Mouse (Mus musculus) forebrain, embryonic 14.5 days (tissue): ENCODE results near the gene Gpr156. TPM values are rescaled to one million over a fixed set of nuclear protein-coding genes. Genes with fewer than 3 reads are reported as not detected.

Experiments used
- ATAC-seq: fragments of 200-750 bp; cut with Nextera tagmentation; 2 replicates; pipeline ENCODE4 v1.8.0; 2017; ENCODE audit warnings: mild to moderate bottlenecking, moderate library complexity
- DNase-seq: peaks from one replicate; pipeline ENCODE4 v3.0.0-alpha.2; 2015; ENCODE audit warnings: low spot score
- H3K27ac ChIP-seq: fragments of 300-500 bp; sonication (generic); 2 replicates; pipeline ENCODE4 v1.5.1; 2014; ENCODE audit warnings: low read depth, mild to moderate bottlenecking, control low read depth, low read length, moderate library complexity
- H3K27me3 ChIP-seq: fragments of 300-500 bp; sonication (generic); replicated peaks from 2 replicates; pipeline ENCODE4 v1.6.1; 2014; ENCODE audit warnings: low read length, control low read depth, mixed read lengths; ENCODE audit not compliant: control insufficient read depth, insufficient read depth
- H3K36me3 ChIP-seq: fragments of 300-500 bp; sonication (generic); 2 replicates; pipeline ENCODE4 v1.6.1; 2014; ENCODE audit warnings: low read length, control low read depth; ENCODE audit not compliant: control insufficient read depth, insufficient read depth
- H3K4me1 ChIP-seq: fragments of 300-500 bp; sonication (generic); 2 replicates; pipeline ENCODE4 v1.6.1; 2014; ENCODE audit warnings: antibody characterized with exemption, low read length, control low read depth; ENCODE audit not compliant: control insufficient read depth, insufficient read depth
- H3K4me2 ChIP-seq: fragments of 300-500 bp; sonication (generic); 2 replicates; pipeline ENCODE4 v1.6.1; 2014; ENCODE audit warnings: mild to moderate bottlenecking, control low read depth, low read length
- H3K4me3 ChIP-seq: fragments of 300-500 bp; sonication (generic); 2 replicates; pipeline ENCODE4 v1.5.1; 2014; ENCODE audit warnings: low read depth, low read length, control low read depth
- H3K9ac ChIP-seq: fragments of 300-500 bp; sonication (generic); 2 replicates; pipeline ENCODE4 v1.6.1; 2014; ENCODE audit warnings: mild to moderate bottlenecking, low read length, control low read depth, moderate library complexity
- H3K9me3 ChIP-seq: fragments of 300-500 bp; sonication (generic); replicated peaks from 2 replicates; pipeline ENCODE4 v1.6.1; 2016; ENCODE audit warnings: low read length, control low read depth, mixed read lengths; ENCODE audit not compliant: control insufficient read depth
- WGBS: fragments of 180-500 bp; shearing (Covaris S2); extraction: QIAGEN DNeasy Blood & Tissue Kit; methylation state at CpG from one replicate; pipeline ENCODE4 v1.1.7; 2014; 5-methylcytosine and 5-hydroxymethylcytosine counted together
- polyA plus RNA-seq: library from polyadenylated mRNA; unstranded; fragments of >200 nt; fragmentation: Nextera tagmentation; extraction: Ambion mirVana; gene quantifications from 2 replicates; pipeline ENCODE4 v1.2.1, GENCODE M21; 2014

The Gpr156 gene
- polyA plus RNA-seq, 1 experiment from 2014 or later, result 4.2 TPM

GRCm38 (mm10) chr16:37929626-37930025 lies 13.3 kb downstream of the Gpr156 start:
- DNase-seq (no peak), ATAC-seq (no peak)
- H3K27me3 ChIP-seq, result no peaks in the 10 kb centered on the region
- WGBS, result 84% methylated on average over 2 of the region's 2 CpGs
- no peaks in the 10 kb centered on the region; the same call in 1 of the 2 replicates for H3K9me3 ChIP-seq
- peaks cover 29% of the 10 kb centered on the region for H3K4me1 ChIP-seq
- H3K27ac ChIP-seq, result no peak overlapping the region; the same call in 1 of the 2 replicates
- no peak overlapping the region for H3K9ac ChIP-seq
- no peak overlapping the region for H3K4me2 ChIP-seq
- no peaks in the 10 kb centered on the region for H3K36me3 ChIP-seq
- no peak overlapping the region for H3K4me3 ChIP-seq

DNA sequence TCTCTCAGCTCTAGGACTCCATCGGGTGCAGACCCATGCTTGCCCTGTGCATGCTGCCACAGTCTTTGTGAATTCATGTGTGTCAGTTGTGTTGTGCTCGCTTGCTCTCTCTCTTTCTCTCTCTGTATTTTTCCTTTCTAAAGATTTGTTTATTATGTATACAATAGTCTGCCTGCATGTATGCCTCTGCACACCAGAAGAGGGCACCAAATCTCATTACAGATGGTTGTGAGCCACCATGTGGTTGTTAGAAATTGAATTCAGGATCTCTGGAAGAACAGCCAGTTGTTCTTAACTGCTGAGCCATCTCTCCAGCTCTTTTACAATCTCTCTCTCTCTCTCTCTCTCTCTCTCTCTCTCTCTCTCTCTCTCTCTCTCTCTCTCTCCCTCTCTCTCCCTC lies 18.6 kb downstream of the Gpr156 start:
- Histone ChIP-seq H3K36me3 (no peaks in the 10 kb centered on the region), H3K4me2 (no peak overlapping the region), H3K9ac (no peak overlapping the region), H3K4me3 (no peak overlapping the region), H3K4me1 (peaks cover 20% of the 10 kb centered on the region), H3K27me3 (no peaks in the 10 kb centered on the region), H3K9me3 (no peaks in the 10 kb centered on the region; the same call in 1 of the 2 replicates), H3K27ac (no peak overlapping the region)
- ATAC-seq, result no peak
- no peak for DNase-seq
- 89% methylated on average over 2 of the region's 2 CpGs for WGBS

GRCm38 (mm10) chr16:37937276-37937675 lies 21.0 kb downstream of the Gpr156 start:
- DNase-seq, result peak; percentile 50
- Histone ChIP-seq H3K27ac (peak overlapping the region; percentile 71; the same call in 1 of the 2 replicates), H3K9ac (no peak overlapping the region), H3K27me3 (no peaks in the 10 kb centered on the region), H3K9me3 (no peaks in the 10 kb centered on the region; the same call in 1 of the 2 replicates), H3K36me3 (no peaks in the 10 kb centered on the region), H3K4me3 (no peak overlapping the region), H3K4me1 (peaks cover 20% of the 10 kb centered on the region), H3K4me2 (no peak overlapping the region)
- WGBS, result 54% methylated on average over 8 of the region's 8 CpGs
- ATAC-seq, result no peak

- Histone ChIP-seq H3K36me3 (no peaks in the 10 kb centered on the region), H3K4me2 (peak overlapping the region; percentile 31), H3K27me3 (no peaks in the 10 kb centered on the region), H3K9ac (no peak overlapping the region), H3K9me3 (no peaks in the 10 kb centered on the region), H3K4me1 (peaks cover 25% of the 10 kb centered on the region), H3K27ac (peak overlapping the region; percentile 71; the same call in 1 of the 2 replicates), H3K4me3 (no peak overlapping the region)
- WGBS, result 37% methylated on average over 16 of the region's 17 CpGs
- DNase-seq, result peak; percentile 96
- peak; percentile 95 for ATAC-seq
These were observed 22.1 kb downstream of the Gpr156 start for GRCm38 (mm10) chr16:37938125-37939081.

GRCm38 (mm10) chr16:37939082-37939863 lies 23.0 kb downstream of the Gpr156 start:
- DNase-seq, result no peak
- ATAC-seq, result peak; percentile 49; the same call in 1 of the 2 replicates
- Histone ChIP-seq H3K4me2 (peak overlapping the region; percentile 31), H3K27me3 (no peaks in the 10 kb centered on the region), H3K4me1 (peaks cover 25% of the 10 kb centered on the region), H3K27ac (peak overlapping the region; percentile 65), H3K9ac (no peak overlapping the region), H3K4me3 (no peak overlapping the region), H3K36me3 (no peaks in the 10 kb centered on the region), H3K9me3 (no peaks in the 10 kb centered on the region)
- 64% methylated on average over 11 of the region's 11 CpGs for WGBS

DNA sequence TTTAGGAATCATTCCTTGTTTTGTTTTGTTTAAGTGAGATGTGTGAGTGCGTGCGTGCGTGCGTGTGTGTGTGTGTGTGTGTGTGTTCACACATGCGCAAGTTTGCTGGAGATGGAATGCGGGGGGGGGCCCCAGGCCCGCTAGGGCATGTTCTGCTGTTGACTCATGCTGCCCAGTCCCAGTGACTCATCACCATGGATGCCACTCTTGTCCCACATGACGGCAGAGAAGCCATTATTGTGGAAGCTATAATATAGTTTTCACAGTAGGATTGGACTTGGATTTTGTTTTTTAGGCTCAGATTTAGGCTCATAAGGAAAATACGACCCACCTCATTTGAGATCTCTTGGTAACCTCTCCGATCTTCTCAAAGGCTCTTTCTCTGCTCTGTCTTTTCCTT lies 24.0 kb downstream of the Gpr156 start:
- 87% methylated on average over 10 of the region's 10 CpGs for WGBS
- Histone ChIP-seq H3K9me3 (no peaks in the 10 kb centered on the region), H3K27ac (no peak overlapping the region), H3K4me1 (peaks cover 33% of the 10 kb centered on the region), H3K9ac (no peak overlapping the region), H3K27me3 (no peaks in the 10 kb centered on the region), H3K4me3 (no peak overlapping the region), H3K36me3 (no peaks in the 10 kb centered on the region), H3K4me2 (no peak overlapping the region)
- ATAC-seq (no peak), DNase-seq (no peak)

DNA sequence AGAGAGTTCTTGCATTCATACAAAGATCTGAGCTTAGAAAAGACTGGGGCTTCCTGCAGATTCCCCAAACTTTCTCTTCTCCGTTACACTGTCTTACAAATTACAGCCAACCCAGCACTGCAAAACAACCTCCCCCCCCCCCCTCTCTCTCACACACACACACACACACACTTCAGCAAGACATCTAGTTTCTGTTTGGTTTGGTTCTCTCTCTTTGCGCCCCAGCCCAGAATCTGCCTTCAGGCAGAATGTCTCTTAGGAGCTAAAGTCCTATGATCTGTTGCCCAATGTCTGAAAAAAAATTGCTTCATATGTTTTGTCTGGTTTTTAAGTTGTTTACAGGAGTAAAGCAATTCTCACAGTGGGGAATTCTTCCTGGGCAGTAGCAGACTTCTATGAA lies 27.4 kb downstream of the Gpr156 start:
- DNase-seq (peak; percentile 63), ATAC-seq (no peak)
- Histone ChIP-seq H3K27me3 (no peaks in the 10 kb centered on the region), H3K9ac (no peak overlapping the region), H3K4me3 (no peak overlapping the region), H3K4me1 (peaks cover 27% of the 10 kb centered on the region), H3K36me3 (no peaks in the 10 kb centered on the region), H3K4me2 (no peak overlapping the region), H3K9me3 (no peaks in the 10 kb centered on the region), H3K27ac (peak overlapping the region; percentile 5; the same call in 1 of the 2 replicates)
- 40% methylated on average over 2 of the region's 2 CpGs for WGBS

DNA sequence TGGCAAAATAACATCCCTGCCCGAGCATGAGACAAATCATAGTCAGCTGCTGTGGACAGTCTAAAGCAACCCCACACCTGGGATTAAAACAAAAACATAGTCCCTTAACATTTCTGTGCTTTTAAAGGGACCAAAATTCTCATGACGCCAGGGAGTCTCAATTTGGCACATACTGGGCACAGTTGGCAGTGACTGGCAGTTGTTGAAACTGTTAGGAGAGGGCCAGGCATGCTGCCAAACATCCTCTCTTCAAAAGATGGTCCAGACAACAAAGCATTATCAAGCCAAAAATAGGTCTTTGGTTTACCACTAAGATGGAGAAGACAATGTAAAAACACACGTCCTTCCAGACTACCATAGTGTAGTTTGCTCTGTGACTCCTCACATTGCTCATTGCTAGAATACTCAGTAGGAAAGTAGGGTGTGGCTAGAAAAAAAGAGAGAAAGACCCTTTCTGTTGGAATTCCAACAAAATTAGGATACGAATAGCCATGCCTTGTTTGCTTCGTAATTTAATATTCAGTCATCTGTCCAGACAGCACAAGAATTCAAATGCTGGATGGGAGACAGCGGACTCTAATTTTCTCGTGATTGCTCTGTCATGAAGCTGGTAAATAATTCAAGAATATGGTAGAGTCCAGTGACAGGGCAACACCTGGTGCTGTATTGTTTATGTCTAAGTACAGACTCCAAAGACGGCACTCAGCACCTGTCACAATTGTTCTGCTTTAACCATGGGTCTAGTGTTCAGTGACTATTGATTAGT lies 28.9 kb downstream of the Gpr156 start:
- WGBS, result 33% methylated on average over 8 of the region's 8 CpGs
- peak; percentile 93 for DNase-seq
- peak; percentile 67 for ATAC-seq
- Histone ChIP-seq H3K36me3 (no peaks in the 10 kb centered on the region), H3K9ac (no peak overlapping the region), H3K4me2 (no peak overlapping the region), H3K27ac (peak overlapping the region; percentile 63), H3K9me3 (no peaks in the 10 kb centered on the region), H3K4me1 (peaks cover 20% of the 10 kb centered on the region), H3K27me3 (no peaks in the 10 kb centered on the region), H3K4me3 (no peak overlapping the region)
